Mouse (Mus musculus): Measurements from ENCODE around the gene Gsto1. TPM values are rescaled to one million over a fixed set of nuclear protein-coding genes. Genes with fewer than 3 reads are reported as not detected.

Gsto1 gene
- polyA plus RNA-seq, 2 experiments = 71.3 to 132 TPM

- Histone ChIP-seq H3K36me3 (ENCODE audit: control insufficient read depth, insufficient read depth, low read length) (peaks cover 13% of the 10 kb centered on the region), H3K9ac (ENCODE audit: low read depth, low read length, severe bottlenecking) (no peak overlapping the region), H3K9me3 (ENCODE audit: control insufficient read depth, low read length) (no peaks in the 10 kb centered on the region), H3K4me3 (replicated peaks; ENCODE audit: low read length) (no peak overlapping the region), H3K27me3 (ENCODE audit: control insufficient read depth, insufficient read depth, low read length) (no peaks in the 10 kb centered on the region), H3K27ac (replicated peaks; ENCODE audit: low read depth, low read length) (no peak overlapping the region), H3K4me2 (replicated peaks; ENCODE audit: low read depth, low read length, severe bottlenecking) (no peak overlapping the region), H3K4me1 (ENCODE audit: control insufficient read depth, insufficient read depth, low read length) (peaks cover 18% of the 10 kb centered on the region)
- 62% methylated on average over 4 of the region's 4 CpGs for WGBS
- DNase-seq (ENCODE audit: low spot score) (no peak), ATAC-seq (ENCODE audit: low FRiP score, low read depth) (no peak)
- no peak for TF ChIP-seq POLR2A (IDR thresholded peaks at IDR 0.05; ENCODE audit: borderline replicate concordance, extremely low read depth, insufficient read depth, insufficient read length)
These were observed 12.9 kb downstream of the Gsto1 start for GRCm38 (mm10) chr19:47867628-47868175.

- no peak overlapping the region for H3K4me3 ChIP-seq (replicated peaks; ENCODE audit: low read length)
- TF ChIP-seq POLR2A (IDR thresholded peaks at IDR 0.05; ENCODE audit: borderline replicate concordance, extremely low read depth, insufficient read depth, insufficient read length) = no peak
- ATAC-seq (ENCODE audit: low FRiP score, low read depth) (no peak), DNase-seq (ENCODE audit: low spot score) (peak; percentile 38)
- no peak overlapping the region for H3K9ac ChIP-seq (ENCODE audit: low read depth, low read length, severe bottlenecking)
- H3K9me3 ChIP-seq (ENCODE audit: control insufficient read depth, low read length) = no peaks in the 10 kb centered on the region
- no peak overlapping the region for H3K4me2 ChIP-seq (replicated peaks; ENCODE audit: low read depth, low read length, severe bottlenecking)
- H3K36me3 ChIP-seq (ENCODE audit: control insufficient read depth, insufficient read depth, low read length) = peaks cover 5% of the 10 kb centered on the region
- H3K4me1 ChIP-seq (ENCODE audit: control insufficient read depth, insufficient read depth, low read length) = peaks cover 18% of the 10 kb centered on the region
- 28% methylated on average over 4 of the region's 4 CpGs for WGBS
- H3K27ac ChIP-seq (replicated peaks; ENCODE audit: low read depth, low read length) = no peak overlapping the region
- H3K27me3 ChIP-seq (ENCODE audit: control insufficient read depth, insufficient read depth, low read length) = no peaks in the 10 kb centered on the region
These were observed 14.2 kb downstream of the Gsto1 start for GRCm38 (mm10) chr19:47868951-47869350.

GRCm38 (mm10) chr19:47869516-47869915 lies 14.7 kb downstream of the Gsto1 start:
- Histone ChIP-seq H3K9me3 (ENCODE audit: control insufficient read depth, low read length) (no peaks in the 10 kb centered on the region), H3K27ac (replicated peaks; ENCODE audit: low read depth, low read length) (no peak overlapping the region), H3K4me3 (replicated peaks; ENCODE audit: low read length) (no peak overlapping the region), H3K4me1 (ENCODE audit: control insufficient read depth, insufficient read depth, low read length) (peaks cover 18% of the 10 kb centered on the region), H3K4me2 (replicated peaks; ENCODE audit: low read depth, low read length, severe bottlenecking) (no peak overlapping the region), H3K36me3 (ENCODE audit: control insufficient read depth, insufficient read depth, low read length) (no peaks in the 10 kb centered on the region), H3K9ac (ENCODE audit: low read depth, low read length, severe bottlenecking) (no peak overlapping the region), H3K27me3 (ENCODE audit: control insufficient read depth, insufficient read depth, low read length) (no peaks in the 10 kb centered on the region)
- WGBS = 34% methylated on average over 3 of the region's 3 CpGs
- ATAC-seq (ENCODE audit: low FRiP score, low read depth) (no peak), DNase-seq (ENCODE audit: low spot score) (no peak)
- no peak for TF ChIP-seq POLR2A (IDR thresholded peaks at IDR 0.05; ENCODE audit: borderline replicate concordance, extremely low read depth, insufficient read depth, insufficient read length)

GRCm38 (mm10) chr19:47870102-47870666 lies 15.4 kb downstream of the Gsto1 start:
- ATAC-seq (ENCODE audit: low FRiP score, low read depth) (no peak), DNase-seq (ENCODE audit: low spot score) (no peak)
- 0 out of 2 replicates have a peak overlapping the region, but pooled peaks have one; percentile 28 for H3K9ac ChIP-seq (ENCODE audit: low read depth, low read length, severe bottlenecking)
- TF ChIP-seq POLR2A (IDR thresholded peaks at IDR 0.05; ENCODE audit: borderline replicate concordance, extremely low read depth, insufficient read depth, insufficient read length) = no peak
- no peak overlapping the region for H3K4me3 ChIP-seq (replicated peaks; ENCODE audit: low read length)
- H3K4me2 ChIP-seq (replicated peaks; ENCODE audit: low read depth, low read length, severe bottlenecking) = no peak overlapping the region
- no peaks in the 10 kb centered on the region for H3K9me3 ChIP-seq (ENCODE audit: control insufficient read depth, low read length)
- H3K36me3 ChIP-seq (ENCODE audit: control insufficient read depth, insufficient read depth, low read length) = no peaks in the 10 kb centered on the region
- no peaks in the 10 kb centered on the region for H3K27me3 ChIP-seq (ENCODE audit: control insufficient read depth, insufficient read depth, low read length)
- H3K27ac ChIP-seq (replicated peaks; ENCODE audit: low read depth, low read length) = no peak overlapping the region
- H3K4me1 ChIP-seq (ENCODE audit: control insufficient read depth, insufficient read depth, low read length) = peaks cover 14% of the 10 kb centered on the region
- 74% methylated on average over 7 of the region's 7 CpGs for WGBS

- WGBS = 44% methylated on average over 10 of the region's 10 CpGs
These were observed 16.7 kb downstream of the Gsto1 start for GRCm38 (mm10) chr19:47871515-47871914.

More at GRCm38 (mm10) chr19:47871515-47871914, 16.7 kb downstream of the Gsto1 start:
- TF ChIP-seq POLR2A (IDR thresholded peaks at IDR 0.05; ENCODE audit: borderline replicate concordance, extremely low read depth, insufficient read depth, insufficient read length) = no peak
- H3K9ac ChIP-seq (ENCODE audit: low read depth, low read length, severe bottlenecking) = no peak overlapping the region
- no peak overlapping the region for H3K4me2 ChIP-seq (replicated peaks; ENCODE audit: low read depth, low read length, severe bottlenecking)
- H3K9me3 ChIP-seq (ENCODE audit: control insufficient read depth, low read length) = no peaks in the 10 kb centered on the region
- no peak for ATAC-seq (ENCODE audit: low FRiP score, low read depth)
- H3K27ac ChIP-seq (replicated peaks; ENCODE audit: low read depth, low read length) = no peak overlapping the region
- no peak overlapping the region for H3K4me3 ChIP-seq (replicated peaks; ENCODE audit: low read length)
- H3K4me1 ChIP-seq (ENCODE audit: control insufficient read depth, insufficient read depth, low read length) = peaks cover 13% of the 10 kb centered on the region
- no peaks in the 10 kb centered on the region for H3K27me3 ChIP-seq (ENCODE audit: control insufficient read depth, insufficient read depth, low read length)
- DNase-seq (ENCODE audit: low spot score) = peak; percentile 35
- no peaks in the 10 kb centered on the region for H3K36me3 ChIP-seq (ENCODE audit: control insufficient read depth, insufficient read depth, low read length)

Measured in limb, embryonic 14.5 days (tissue).